Mouse (Mus musculus) adrenal gland, adult 8-10 months (tissue): ENCODE measurements around the gene Mocs3. TPM values are rescaled to one million over a fixed set of nuclear protein-coding genes. Genes with fewer than 3 reads are reported as not detected.

ENCODE experiments used
- DNase-seq: peaks from one replicate; pipeline ENCODE4 v3.0.0; 2022
- total RNA-seq, 4 experiments: library from RNA; stranded (reverse); gene quantifications; 2 replicates each; pipeline ENCODE4 v1.2.4; 2022

Gene Mocs3
- total RNA-seq, 4 experiments from 2014 or later = 16.2 to 18.6 (median 17.9) TPM

GRCm38 (mm10) chr2:168242841-168243240, 12.4 kb downstream of the Mocs3 start:
- DNase-seq = no peak

- no peak for DNase-seq
Observed at GRCm38 (mm10) chr2:168243278-168243677, 12.9 kb downstream of the Mocs3 start.

GRCm38 (mm10) chr2:168245571-168245970, 15.1 kb downstream of the Mocs3 start:
- DNase-seq = no peak

- DNase-seq = no peak
Observed at GRCm38 (mm10) chr2:168248167-168248855, 17.9 kb downstream of the Mocs3 start.

DNA sequence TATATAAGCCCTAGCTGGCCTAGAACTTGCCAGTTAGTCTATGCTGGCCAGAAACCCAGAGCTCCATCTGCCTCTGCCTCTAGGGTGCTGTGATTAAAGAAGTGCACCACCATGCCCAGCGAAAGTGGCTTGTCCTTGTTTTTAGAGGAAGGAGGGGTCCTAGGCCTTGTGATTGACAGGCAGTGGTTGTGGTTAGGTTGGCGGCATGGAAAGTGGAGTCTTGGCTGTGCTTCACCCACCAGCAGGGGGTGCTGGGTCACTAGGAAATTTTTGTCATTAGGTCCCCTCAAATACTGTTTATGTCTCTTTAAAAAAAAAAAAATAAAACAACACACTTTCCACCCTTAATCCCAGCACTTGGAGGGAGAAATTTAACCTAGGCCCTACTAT, 18.4 kb downstream of the Mocs3 start:
- DNase-seq = no peak

DNA sequence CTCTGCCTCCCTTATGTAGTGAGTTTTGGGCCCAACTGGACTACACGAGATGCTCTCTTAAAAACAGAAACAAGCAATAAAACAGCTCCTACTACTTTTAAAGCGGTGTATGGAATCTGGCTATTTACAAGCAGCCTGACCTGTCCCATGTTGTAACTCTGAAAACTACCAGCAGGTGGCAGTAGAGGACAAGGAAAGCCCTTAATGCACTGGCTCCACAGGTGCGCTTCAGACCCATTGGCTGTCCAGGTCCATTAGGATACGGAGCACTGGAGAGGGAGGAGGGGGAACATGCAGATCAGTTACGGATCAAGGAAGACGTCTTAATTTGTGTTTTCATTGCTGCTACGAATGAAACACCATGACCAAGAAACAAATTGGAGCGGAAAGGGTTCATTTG, 19.8 kb downstream of the Mocs3 start:
- peak; percentile 38 for DNase-seq

- DNase-seq = no peak
Observed at GRCm38 (mm10) chr2:168252639-168253292, 22.3 kb downstream of the Mocs3 start.

DNA sequence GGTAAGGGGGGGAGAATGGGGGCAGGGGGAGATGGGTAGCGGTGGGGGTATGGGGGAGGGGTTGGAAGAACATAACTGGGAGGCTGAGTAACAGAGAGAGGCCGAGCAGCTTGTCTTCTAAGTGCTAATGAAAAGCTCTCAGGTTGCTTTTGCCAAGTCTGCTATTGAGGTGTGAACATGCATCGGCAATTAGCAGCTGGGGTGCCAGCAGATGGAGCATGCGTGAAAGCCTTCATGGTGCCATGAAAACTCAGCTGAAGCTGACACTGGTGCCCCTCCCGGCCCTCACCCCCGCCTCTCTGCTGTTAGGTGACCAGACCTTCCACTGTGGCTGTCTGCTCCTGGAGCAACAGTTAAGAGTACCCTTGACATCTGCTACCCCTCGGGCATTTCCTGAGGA, 23.4 kb downstream of the Mocs3 start:
- DNase-seq = no peak

DNA sequence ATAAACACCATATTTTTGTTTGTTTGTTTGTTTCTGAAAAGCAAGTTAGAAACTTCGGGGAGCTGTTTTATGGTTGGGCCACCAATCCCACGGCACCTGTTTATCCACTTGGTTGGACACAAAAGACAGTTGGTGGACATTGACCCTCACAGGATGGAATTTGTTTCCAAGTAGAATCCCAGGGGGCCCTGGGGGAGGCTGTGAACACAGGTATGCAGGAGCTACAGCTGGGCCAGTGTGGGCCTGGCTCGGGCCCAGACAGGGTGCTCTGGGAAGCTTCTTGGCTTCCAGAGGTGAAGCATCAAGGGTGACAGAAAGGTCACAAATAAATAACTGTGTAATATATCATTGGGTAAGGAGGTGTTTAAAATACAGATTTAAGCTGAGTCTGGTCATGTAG, 26.1 kb downstream of the Mocs3 start:
- DNase-seq = no peak

DNA sequence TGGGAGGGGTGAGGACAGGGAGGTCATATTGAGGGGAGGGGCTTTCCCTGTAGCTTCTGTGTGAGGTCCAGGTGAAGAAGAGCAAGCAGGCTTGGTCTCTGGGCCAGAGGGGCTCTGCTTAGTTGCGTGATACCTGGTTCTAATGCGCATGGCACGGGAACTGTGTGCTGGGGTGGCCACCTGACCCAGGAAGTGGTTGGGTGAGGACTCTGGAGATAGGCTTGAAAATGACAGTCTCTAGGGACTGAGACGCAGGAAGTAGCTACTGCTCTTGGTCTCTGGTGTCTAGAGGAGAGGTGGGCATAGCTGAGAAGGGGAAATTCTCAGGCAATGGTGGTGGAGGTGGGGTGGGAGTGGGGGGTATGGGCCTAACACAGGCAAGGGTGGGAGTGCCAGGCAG, 26.8 kb downstream of the Mocs3 start:
- DNase-seq = no peak

DNA sequence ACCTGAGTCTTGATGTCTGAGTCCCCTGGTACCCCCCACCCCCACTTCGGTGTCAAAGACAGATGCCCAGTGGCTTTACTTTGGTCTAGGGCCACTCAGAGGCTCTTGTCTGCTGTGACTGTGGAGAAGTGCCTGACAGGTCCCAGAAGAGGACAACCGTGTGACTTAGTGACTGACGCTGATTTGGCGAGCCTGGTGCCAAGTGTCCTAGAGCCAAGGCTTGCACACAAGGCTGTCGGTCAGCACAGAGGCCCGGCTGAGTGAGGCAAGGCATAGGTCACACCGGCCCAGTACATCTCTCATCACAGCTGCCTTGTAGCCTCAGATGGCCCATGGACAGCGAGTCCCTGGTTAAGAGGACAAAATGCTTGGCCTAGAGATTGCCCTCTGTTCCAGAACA, 28.6 kb downstream of the Mocs3 start:
- DNase-seq = no peak

DNA sequence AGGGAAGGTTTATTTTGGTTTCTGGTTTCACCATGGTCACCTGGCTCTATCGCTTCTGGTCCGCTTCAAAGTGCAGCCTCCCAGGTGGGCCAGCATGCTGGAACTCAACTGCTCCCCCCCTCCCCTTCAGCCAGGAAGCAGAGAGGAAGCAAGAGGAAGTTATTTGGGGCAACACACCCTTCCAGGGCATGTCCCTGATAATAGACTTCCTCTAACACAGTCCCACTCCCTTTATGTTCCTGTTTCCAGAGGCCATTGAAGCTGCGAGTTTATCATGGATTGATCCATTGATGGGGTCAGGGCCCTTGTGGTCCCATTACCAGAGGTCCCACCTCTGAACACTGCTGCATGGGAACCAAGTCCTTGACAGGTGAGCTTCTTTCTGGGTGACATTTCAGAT, 29.7 kb downstream of the Mocs3 start:
- no peak for DNase-seq

DNA sequence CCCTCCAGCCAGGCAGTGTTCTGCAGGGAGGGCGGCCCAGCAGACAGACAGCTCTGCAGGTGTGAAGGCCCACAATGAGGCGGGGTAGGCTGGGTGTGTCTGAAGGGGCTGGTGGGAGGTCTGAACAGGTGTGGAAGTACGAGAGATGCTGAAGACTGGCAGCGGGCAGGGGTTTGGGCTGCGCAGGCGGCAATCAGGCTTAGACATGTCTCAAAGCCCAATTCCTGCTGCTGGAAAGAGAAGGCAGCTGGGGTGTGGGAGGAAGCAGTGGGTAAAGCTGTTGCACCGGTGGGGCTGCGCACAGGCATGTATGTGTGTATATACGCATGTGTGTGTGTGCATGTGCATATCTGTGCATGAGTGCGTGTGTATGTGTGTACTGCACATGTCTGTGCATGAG, 30.5 kb downstream of the Mocs3 start:
- DNase-seq = no peak

DNA sequence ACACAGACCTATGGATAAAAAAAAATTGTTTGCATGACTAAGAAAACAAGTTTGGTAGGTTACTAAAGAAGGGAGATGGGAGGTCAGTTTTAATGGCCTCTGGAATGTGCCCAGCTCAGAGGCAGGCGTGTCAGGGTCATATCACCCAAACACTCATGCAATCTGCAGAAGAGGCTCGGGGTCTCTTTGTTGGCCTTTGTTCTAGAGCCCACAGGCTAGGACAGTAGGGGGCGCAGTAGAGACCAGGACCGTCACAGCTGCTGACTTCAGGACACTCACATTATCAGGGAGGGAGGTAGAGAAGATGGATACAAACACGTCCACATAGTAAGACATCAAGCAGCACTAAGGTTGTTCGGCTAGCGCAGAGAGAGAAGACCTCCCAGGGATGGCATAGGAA, 37.6 kb downstream of the Mocs3 start:
- no peak for DNase-seq

- DNase-seq = no peak
Observed at GRCm38 (mm10) chr2:168273387-168273786, 43.0 kb downstream of the Mocs3 start.

DNA sequence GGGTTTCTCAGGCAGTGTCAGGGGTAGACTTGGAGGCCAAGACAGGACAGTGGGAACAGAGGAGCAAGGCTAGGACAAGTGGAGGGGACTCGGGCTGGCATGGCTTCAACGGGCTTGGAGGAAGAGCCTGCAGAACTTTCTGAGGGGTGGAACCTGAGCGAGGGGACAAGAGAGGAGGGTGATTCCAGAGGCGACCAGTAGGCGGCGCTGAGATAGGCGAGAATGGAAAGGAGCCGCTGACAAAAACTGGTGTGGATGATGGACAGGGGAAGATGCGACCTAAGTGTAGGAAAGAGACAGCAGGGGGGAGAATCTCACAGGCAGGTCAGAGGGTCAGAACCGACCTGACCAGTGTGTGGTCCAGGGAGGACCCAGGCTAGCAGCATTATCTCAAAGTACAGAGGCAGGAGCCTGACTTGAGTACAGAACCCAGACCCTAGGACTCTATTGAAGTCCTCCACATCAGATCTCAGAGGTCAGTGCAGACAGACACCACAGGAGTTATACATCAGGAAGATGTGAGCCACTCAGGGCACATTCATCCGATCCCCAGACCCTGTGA, 44.0 kb downstream of the Mocs3 start:
- no peak for DNase-seq

DNA sequence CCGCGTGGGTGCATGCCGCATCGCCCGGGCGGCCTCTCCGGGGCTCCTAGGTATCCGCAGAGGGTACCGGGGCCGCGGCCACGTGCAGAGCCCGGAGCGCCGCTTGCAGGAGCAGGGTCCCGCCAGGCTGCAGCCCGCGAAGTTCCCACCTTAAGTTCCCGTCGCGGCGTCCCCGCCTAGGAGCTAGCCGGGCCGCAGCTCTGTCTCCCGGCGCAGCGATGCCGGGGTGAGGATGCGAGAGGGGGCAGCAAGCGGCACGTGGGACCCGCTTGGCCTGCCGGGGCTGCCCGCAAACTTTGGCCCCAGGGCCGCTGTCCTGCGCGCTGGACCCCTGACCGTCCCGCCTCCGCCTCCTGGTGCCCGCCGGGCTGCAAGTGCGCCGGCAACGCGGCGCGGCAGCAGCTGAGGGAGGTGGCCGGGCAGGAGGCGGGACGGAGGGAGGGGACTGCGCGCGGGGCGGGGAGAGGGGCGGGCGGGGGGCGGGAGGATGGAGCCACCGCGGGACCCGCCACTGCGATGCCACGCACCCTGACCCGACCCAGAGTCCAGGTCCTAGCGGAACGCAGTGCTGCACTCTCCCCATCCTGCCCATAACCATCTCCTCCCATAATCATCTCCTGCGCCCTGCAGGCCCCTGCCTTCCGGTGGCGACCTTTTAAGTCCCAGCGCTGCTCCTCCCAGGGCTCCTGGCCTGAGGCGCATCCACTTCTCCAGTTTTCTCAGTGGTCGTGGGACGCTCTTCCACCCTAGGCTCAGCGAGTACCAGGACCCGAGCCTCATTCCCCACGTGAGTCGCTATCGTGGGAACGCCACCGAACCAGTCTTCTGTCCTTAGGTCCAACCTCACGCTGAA, 50.5 kb downstream of the Mocs3 start:
- no peak for DNase-seq

- no peak for DNase-seq
Observed at GRCm38 (mm10) chr2:168281582-168281981, 51.2 kb downstream of the Mocs3 start, which contains the start of gene Kcng1. TSS of gene Kcng1 (minus strand) at chr2:168281736.

Other genes with a start within 250 kb of the Mocs3 start
- 1 to 10 TPM; 1.5 to 4.4 (median 3.3) TPM for gene Ripor3, start 220.0 kb upstream of the Mocs3 start, total RNA-seq
- gene Pard6b, start 149.6 kb upstream of the Mocs3 start, total RNA-seq = 1 to 10 TPM; 1.9 to 2.8 (median 2.3) TPM
- 10 to 100 TPM; 49.1 to 73.9 (median 56.2) TPM for gene Adnp, start 23.5 kb upstream of the Mocs3 start, total RNA-seq
- gene Gm20716, start 258 bp upstream of the Mocs3 start, total RNA-seq = 10 to 100 TPM; 25.8 to 44.4 (median 34.9) TPM
- gene Dpm1, start within 50 bp of the Mocs3 start, total RNA-seq = 100 to 1,000 TPM; 107 to 133 (median 132) TPM
- gene Kcng1, start 51.1 kb downstream of the Mocs3 start, total RNA-seq = under 1 TPM in 1 of 4 experiments, not detected in 3; 0.08 TPM